Mouse (Mus musculus) urinary bladder, postnatal 25 days (tissue): ENCODE measurements at regions not wholly inside any gene's neighbourhood (a gene's known extent, or its start where the extent isn't known, plus 50 kb on each side); places are given as distances from the start of the nearest gene placed in this dataset.
"Not testable (repeated sequence)": the region's sequence is repeated elsewhere in the genome, so short reads cannot be mapped to it uniquely, and the experiment has no call there.

Experiments used
- DNase-seq: peaks from one replicate; pipeline ENCODE4 v3.0.0; 2022; ENCODE audit warnings: low spot score

DNA sequence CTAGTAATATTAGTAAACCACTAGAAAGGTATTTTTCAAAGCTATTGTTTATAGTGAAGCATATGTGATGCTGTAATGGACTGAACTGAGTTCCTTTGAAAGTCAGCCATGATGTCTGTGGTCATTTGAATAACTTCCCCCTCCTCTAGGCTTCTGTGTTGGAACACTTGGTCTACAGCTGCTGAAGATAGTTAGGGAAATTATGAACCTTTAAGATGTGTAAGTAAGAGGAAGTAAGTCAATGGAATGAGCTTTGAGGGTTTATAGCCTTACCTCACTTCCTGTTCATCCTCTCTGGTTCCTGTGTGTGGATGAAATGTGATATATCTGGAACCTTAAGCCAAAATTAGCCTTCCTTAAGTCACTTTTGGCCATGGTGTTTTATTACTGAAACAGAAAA lies 145.7 kb upstream of the Tmem229a start:
- DNase-seq = no peak

DNA sequence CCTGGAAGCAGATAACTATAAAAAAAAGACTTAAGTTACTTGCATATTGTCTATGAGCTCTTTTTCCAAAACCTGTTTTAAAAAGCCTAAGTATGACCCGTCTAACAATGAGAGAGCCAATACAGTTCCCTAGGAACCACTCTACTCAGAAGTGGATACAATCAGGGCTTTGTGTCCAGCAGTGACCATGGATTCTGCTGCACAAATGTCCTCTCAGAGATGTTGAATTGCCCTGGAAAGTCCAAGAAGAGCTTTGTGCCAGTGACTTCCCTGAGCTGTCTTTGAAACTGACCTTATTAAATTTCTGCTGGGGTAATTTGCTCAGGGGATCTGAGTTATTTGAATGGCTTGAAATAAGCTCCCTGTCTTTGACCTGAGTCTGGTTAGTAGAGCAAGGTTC lies 131.1 kb upstream of the Tmem229a start:
- DNase-seq = no peak

DNA sequence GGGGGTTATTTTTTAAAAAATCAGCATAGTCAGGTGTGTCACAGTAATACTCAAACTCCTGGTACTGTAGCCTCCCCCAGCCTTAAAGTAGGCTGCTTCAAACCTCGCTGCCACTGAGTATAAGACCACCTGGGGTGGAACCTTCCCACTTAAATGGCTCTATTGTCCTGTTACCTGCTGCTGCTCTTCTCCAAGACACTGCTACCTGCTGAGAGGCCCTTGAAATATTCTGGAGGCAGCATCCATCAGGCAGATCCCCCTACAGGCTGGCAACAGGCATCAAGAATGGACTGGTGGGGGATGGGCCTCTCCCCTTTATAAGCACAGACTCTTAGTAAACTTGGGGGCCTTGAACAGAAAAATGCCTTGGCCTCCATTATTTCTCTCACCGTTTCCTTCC lies 129.8 kb upstream of the Tmem229a start:
- no peak for DNase-seq

DNA sequence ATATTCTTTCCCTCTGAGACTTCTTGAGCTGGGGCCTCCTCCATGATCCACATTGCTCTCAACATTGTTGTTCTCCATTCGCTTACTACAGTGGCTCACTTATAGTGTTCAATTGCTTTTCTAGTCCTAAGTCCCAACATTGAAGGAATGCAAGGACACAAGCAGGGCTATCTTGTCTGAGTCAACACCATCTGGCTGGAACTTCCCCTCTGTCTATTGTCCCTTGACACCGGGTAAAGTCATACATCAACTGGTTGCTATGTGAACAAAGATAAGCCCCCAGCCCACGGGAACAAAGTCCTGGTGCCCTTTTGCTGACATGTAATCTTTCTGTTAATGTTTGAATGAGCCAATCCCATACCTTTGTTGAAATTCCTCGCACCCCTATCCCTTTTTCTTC lies 129.2 kb upstream of the Tmem229a start:
- not testable (repeated sequence) for DNase-seq

DNA sequence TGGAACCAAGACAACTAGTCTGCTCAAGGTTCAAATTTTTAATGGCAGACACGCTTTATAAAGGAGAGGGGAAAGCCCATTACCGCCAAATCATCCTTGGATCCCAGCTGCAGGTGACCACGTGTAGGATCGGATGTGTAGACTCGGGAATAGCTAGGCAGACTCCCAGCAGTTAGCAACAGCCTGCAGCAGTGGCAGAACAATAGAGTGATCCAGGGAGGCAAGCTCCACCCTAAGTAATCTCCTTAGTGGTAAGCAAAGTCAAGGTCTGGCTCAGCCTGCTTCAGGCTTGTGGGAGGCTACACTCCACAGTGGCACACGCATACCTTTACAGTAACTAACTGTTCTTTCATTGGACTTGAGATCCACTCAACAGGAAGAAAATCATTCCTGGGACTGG lies 109.8 kb upstream of the Tmem229a start:
- DNase-seq = no peak

DNA sequence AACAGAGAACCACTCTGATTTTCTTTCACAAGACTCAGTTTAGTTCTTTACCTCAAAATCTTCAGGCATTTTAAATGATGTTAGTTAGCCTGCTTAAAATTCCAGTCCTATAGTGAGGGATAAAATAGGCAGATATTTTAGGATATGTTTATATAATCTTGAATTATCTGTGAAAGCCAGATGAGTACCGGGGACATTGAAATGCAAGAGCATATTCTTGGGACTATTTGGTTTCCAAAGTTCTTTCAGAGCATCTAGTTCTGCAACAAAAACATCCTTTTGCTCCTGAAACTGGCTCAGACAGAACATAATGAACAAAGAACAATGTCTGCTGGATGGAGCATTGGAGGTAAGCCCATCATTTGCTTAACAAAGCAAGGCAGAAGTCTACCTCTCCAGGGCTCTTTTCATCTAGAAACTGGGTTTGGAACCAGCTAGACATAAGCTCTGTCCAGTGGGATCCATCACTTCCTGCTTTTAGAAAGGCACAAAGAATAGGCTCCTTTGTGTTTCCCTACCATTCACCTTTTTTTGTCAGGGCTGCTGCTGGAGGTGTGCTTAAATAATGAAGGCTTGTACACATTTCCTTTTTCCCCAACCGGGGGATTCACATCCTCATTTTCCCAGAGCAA lies 76.9 kb upstream of the Tmem229a start:
- no peak for DNase-seq

DNA sequence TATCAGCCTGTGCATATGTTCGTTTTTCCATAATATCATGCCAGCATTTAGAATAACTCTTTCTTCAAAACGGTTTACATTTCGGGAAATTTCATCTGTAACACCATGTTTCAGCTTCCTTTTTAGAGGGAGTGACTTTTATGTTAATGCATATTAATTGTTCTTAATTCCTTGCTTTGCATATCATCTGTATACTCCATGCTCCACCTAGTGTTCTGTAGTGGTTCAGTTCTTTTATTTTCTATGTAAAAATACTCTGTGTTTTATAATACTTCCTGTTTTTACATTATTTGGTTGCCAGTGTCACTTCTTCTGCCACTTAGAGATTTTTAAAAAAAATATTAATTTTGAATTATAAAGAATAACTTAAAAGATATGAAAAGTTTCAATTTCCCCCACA lies 70.9 kb upstream of the Tmem229a start:
- DNase-seq = no peak

DNA sequence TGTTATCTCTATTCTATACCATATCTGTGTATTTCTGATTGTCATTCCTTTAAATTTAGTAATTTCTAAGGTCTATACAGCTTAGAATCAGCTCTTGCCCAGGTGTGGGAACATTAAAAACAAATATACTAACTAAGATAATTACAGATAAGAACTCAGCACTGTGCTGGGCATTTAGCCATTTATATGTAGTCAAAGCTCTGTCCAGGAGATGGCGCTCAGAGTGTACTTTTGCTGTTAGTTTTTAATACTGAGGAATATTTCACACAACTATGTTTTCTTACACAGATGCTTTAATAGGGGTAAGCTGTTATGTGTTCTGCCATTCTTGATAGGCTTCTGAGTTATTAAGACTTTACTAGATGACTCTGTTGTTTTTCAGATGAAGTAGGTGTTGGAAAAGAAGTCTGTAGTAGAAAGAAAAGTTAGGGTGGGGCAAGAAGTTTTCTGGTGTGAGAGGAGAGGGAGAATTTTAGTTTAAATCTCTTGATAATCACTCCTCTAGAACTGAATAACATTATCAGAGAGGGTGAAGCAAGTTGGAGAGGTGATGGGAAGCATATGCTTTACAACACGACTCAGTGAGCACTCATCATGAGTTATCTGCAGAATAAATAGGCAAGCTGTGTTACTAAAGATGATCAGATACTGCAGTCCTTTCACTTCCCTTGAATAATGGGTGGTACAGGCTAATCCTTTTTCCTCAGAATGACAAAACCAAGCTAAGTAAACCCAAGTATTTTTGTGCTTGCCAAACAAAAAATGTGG lies 64.1 kb upstream of the Tmem229a start:
- DNase-seq = peak; percentile 33

DNA sequence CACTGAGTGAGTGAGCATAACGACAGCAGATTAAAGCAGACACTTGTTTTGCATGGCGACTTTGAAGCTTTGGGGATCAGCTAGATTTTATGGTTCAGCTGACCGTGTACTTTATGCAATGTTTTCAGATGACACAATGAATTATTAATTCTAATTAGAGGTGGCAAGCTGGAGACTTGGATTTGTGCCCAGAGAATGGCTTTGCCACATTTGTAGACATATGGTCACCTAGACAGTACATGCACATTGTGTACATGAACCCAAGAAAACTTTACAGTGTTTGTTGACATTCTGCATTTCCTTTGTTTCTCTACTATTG lies 57.1 kb upstream of the Tmem229a start:
- no peak for DNase-seq

DNA sequence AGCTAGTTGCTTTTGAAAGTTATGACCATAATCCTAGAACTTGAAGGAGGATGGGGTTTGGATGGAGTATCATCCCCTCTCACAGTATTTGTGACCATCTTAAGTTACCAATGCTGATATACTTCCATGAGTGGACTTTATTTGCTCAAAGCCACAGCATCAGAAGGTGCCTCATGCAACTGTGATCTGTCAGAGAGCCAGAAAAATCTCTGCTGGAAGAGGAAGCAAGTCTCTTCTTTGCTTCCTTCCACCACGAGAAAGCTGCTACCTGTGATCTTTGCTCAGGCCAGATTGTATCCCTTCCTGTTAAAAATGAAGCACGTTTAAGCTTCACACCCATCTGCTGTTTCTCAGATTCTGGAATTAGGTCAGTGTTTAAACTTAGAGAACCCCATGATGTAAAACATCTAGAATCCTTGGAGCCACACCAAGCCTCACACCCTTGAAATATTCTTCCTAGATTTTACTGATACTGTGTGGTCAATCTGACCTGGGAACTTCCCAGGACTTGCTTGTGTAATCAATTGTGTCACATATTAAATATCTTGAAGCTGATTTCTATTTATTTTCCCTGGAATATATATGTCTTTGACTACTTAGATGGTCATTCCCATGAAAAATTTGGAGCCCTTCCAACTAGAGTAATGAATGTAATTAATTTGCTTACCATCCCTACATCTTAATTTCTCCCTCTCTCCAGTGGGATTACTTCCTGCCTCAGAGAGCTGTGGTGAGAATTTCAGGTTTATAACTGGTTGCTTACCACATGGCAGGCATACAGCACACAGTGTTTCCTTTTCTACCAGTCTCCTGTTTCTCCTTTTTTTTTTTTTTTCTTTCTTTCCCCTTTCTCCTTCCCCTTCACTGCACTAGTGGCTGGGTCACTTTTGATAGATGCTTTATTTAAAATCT lies 56.5 kb upstream of the Tmem229a start:
- DNase-seq = no peak

DNA sequence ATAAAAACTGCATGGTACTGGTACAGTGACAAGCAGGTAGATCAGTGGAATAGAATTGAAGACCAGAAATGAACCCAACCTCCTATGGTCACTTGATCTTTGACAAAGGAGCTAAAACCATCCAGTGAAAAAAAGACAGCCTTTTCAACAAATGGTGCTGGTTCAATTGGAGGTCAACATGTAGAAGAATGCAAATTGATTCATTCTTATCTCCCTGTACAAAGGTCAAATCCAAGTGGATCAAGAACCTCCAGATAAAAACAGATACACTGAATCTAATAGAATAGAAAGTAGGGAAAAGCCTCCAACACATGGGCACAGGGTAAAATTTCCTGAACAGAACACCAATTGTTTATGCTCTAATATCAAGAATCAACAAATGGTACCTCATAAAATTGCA lies 52.8 kb upstream of the Tmem229a start:
- DNase-seq = not testable (repeated sequence)
